ENCODE assay signal across 14 mouse cellular contexts in genomic region chr16:85132182-85132581, GRCm38 (mm10). TPM values are rescaled to one million over a fixed set of nuclear protein-coding genes. Genes with fewer than 3 reads are reported as not detected.
DNase-seq lines count a peak whose midpoint lies in the region; ATAC-seq lines count a peak whose summit lies in the region.
"Had no signal": no experiment of that assay in that cellular context is flagged by ENCODE, and none has a peak within 500 bp of the region (broad histone marks: within the 10 kb centered on the region; RNA-seq: fewer than 3 reads in every experiment).

No protein-coding gene starts in this region.

- peak overlapping the region; percentile 53; the same call in 1 of the 2 replicates for H3K4me2 ChIP-seq in heart, embryonic 12.5 days
- H3K4me2 ChIP-seq: embryonic facial prominence, embryonic 13.5 days; limb, embryonic 12.5 days; midbrain, embryonic 11.5 days had no signal

- H3K9me3 ChIP-seq in heart, embryonic 12.5 days (replicated peaks), result no peaks in the 10 kb centered on the region
- H3K9me3 ChIP-seq: embryonic facial prominence, embryonic 13.5 days; limb, embryonic 12.5 days had no signal

- H3K27me3 ChIP-seq in heart, embryonic 12.5 days (replicated peaks), result no peaks in the 10 kb centered on the region
- H3K27me3 ChIP-seq: embryonic facial prominence, embryonic 13.5 days; limb, embryonic 12.5 days had no signal

- no peak for DNase-seq in heart, postnatal 25 days (ENCODE audit: low spot score)
- DNase-seq in heart, postnatal 4 days, result peak; percentile 1
- no peak for DNase-seq in left cerebral cortex, postnatal 4 days
- no peak for DNase-seq in gastrocnemius, postnatal 25 days
- DNase-seq: cerebellum, postnatal 10 days; kidney, adult 8-10 months; thymus, postnatal 36 days had no signal

- H3K4me1 ChIP-seq in heart, embryonic 12.5 days (replicated peaks), result peaks cover 68% of the 10 kb centered on the region
- peaks cover 25% of the 10 kb centered on the region for H3K4me1 ChIP-seq in brown adipose tissue, adult 24 weeks (ENCODE audit: control insufficient read depth, insufficient read depth, insufficient read length, low read length)

- 0 out of 2 replicates have a peak, but pooled peaks cover 3% of the 10 kb centered on the region for H3K36me3 ChIP-seq in heart, embryonic 12.5 days
- H3K36me3 ChIP-seq: embryonic facial prominence, embryonic 13.5 days; limb, embryonic 12.5 days had no signal

- 66% methylated on average over 5 of the region's 5 CpGs for WGBS in heart, embryonic 12.5 days

- intact Hi-C loops in heart, postnatal 25 days (cut with DNase I), result loop anchor here (5.0 kb wide), 1 partner anchor 45 kb away; no protein-coding TSS in a partner anchor
- intact Hi-C loops in left cerebral cortex, postnatal 4 days (cut with DNase I), result no loop called here

- peak overlapping the region; percentile 88 for H3K27ac ChIP-seq in heart, embryonic 12.5 days (ENCODE audit: poor library complexity, severe bottlenecking)
- H3K27ac ChIP-seq in brown adipose tissue, adult 24 weeks (replicated peaks; ENCODE audit: low read depth, low read length), result peak overlapping the region; percentile 16; the same call in 1 of the 2 replicates
- H3K27ac ChIP-seq: embryonic facial prominence, embryonic 13.5 days had no signal

- no peak overlapping the region for H3K9ac ChIP-seq in heart, embryonic 12.5 days
- H3K9ac ChIP-seq: embryonic facial prominence, embryonic 13.5 days; limb, embryonic 12.5 days had no signal

- no peak overlapping the region for H3K4me3 ChIP-seq in heart, embryonic 12.5 days
- H3K4me3 ChIP-seq in brown adipose tissue, adult 24 weeks (ENCODE audit: insufficient read depth, low read depth, low read length), result no peak overlapping the region
- H3K4me3 ChIP-seq: embryonic facial prominence, embryonic 13.5 days; limb, embryonic 12.5 days had no signal

- no peak for ATAC-seq in heart, embryonic 12.5 days (ENCODE audit: insufficient number of reproducible peaks, low FRiP score)
- peak; percentile 94 for ATAC-seq in megakaryocyte, adult 5-6 weeks (ENCODE audit: poor library complexity, severe bottlenecking)
- ATAC-seq: forebrain, embryonic 14.5 days had no signal

RNA-seq across cellular contexts. Expression of gene App, which starts 41.4 kb away (rescaled TPM):
- 202 and 216 TPM in 2 replicates for polyA plus RNA-seq in heart, embryonic 12.5 days (2016; fragmentation: Nextera tagmentation; extraction: Ambion mirVana)
- 100 to 1,000 TPM; 142 to 157 TPM for total RNA-seq in heart, postnatal 25 days (2021)
- polyA plus RNA-seq in brown adipose tissue, adult 24 weeks (2012; ENCODE audit: insufficient read depth, insufficient read length, missing spikeins), result 71.4 and 80.5 TPM in 2 replicates
- total RNA-seq in heart, postnatal 4 days (2021), result 100 to 1,000 TPM; 241 to 243 TPM
- total RNA-seq in megakaryocyte, adult 5-6 weeks (2015), result 249 and 260 TPM in 2 replicates
- 383 and 394 TPM in 2 replicates for total RNA-seq in megakaryocyte, adult 5-6 weeks (2017)
- total RNA-seq in left cerebral cortex, postnatal 4 days (2021), result 100 to 1,000 TPM; 652 to 726 TPM
- 10 to 100 TPM; 80.3 to 84.8 TPM for total RNA-seq in gastrocnemius, postnatal 25 days (2021)
